Mouse (Mus musculus) kidney, adult 18-20 months (tissue): ENCODE measurements at regions not wholly inside any gene's neighbourhood (a gene's known extent, or its start where the extent isn't known, plus 50 kb on each side); places are given as distances from the start of the nearest gene placed in this dataset.

Experiments
- DNase-seq: peaks from one replicate; pipeline ENCODE4 v3.0.0; 2021

- DNase-seq, result no peak
These were observed 62.7 kb downstream of the Bmp2 start for GRCm38 (mm10) chr2:133614672-133615071.

- no peak for DNase-seq
These were observed 63.3 kb downstream of the Bmp2 start for GRCm38 (mm10) chr2:133615299-133615698.

- no peak for DNase-seq
These were observed 65.4 kb downstream of the Bmp2 start for GRCm38 (mm10) chr2:133617317-133617835.

- no peak for DNase-seq
These were observed 70.6 kb downstream of the Bmp2 start for GRCm38 (mm10) chr2:133622523-133622922.

- DNase-seq, result no peak
These were observed 73.6 kb downstream of the Bmp2 start for GRCm38 (mm10) chr2:133625542-133625941.

- DNase-seq, result no peak
These were observed 76.9 kb downstream of the Bmp2 start for GRCm38 (mm10) chr2:133628874-133629273.

- no peak for DNase-seq
These were observed 83.5 kb downstream of the Bmp2 start for GRCm38 (mm10) chr2:133635434-133635833.

GRCm38 (mm10) chr2:133649874-133650481, 98.0 kb downstream of the Bmp2 start:
- no peak for DNase-seq

GRCm38 (mm10) chr2:133666331-133667054, 114.5 kb downstream of the Bmp2 start:
- DNase-seq, result no peak

GRCm38 (mm10) chr2:133667055-133667395, 115.1 kb downstream of the Bmp2 start:
- DNase-seq, result no peak

- no peak for DNase-seq
These were observed 117.9 kb downstream of the Bmp2 start for GRCm38 (mm10) chr2:133669821-133670220.

- no peak for DNase-seq
These were observed 119.6 kb downstream of the Bmp2 start for GRCm38 (mm10) chr2:133671528-133671927.

GRCm38 (mm10) chr2:133684367-133684766, 132.4 kb downstream of the Bmp2 start:
- DNase-seq, result no peak

GRCm38 (mm10) chr2:133688121-133688787, 136.3 kb downstream of the Bmp2 start:
- DNase-seq, result no peak

GRCm38 (mm10) chr2:133688788-133689155, 136.8 kb downstream of the Bmp2 start:
- DNase-seq, result no peak

GRCm38 (mm10) chr2:133708735-133709584, 157.0 kb downstream of the Bmp2 start:
- no peak for DNase-seq

- DNase-seq, result no peak
These were observed 164.3 kb downstream of the Bmp2 start for GRCm38 (mm10) chr2:133716243-133716642.

- no peak for DNase-seq
These were observed 165.1 kb downstream of the Bmp2 start for GRCm38 (mm10) chr2:133717076-133717475.

GRCm38 (mm10) chr2:133724310-133724709, 172.4 kb downstream of the Bmp2 start:
- DNase-seq, result peak; percentile 2

- no peak for DNase-seq
These were observed 172.8 kb downstream of the Bmp2 start for GRCm38 (mm10) chr2:133724757-133725156.

GRCm38 (mm10) chr2:133734469-133735225, 182.7 kb downstream of the Bmp2 start:
- no peak for DNase-seq

GRCm38 (mm10) chr2:133738839-133739430, 187.0 kb downstream of the Bmp2 start:
- no peak for DNase-seq
